Mouse (Mus musculus) brain, adult 2 months (tissue): Measurements from ENCODE around the gene Mcrip2.

Source experiments
- DNase-seq: peaks from one replicate; pipeline ENCODE4 v3.0.0; 2011; ENCODE audit warnings: low read depth, low spot score

Mcrip2 gene

DNA sequence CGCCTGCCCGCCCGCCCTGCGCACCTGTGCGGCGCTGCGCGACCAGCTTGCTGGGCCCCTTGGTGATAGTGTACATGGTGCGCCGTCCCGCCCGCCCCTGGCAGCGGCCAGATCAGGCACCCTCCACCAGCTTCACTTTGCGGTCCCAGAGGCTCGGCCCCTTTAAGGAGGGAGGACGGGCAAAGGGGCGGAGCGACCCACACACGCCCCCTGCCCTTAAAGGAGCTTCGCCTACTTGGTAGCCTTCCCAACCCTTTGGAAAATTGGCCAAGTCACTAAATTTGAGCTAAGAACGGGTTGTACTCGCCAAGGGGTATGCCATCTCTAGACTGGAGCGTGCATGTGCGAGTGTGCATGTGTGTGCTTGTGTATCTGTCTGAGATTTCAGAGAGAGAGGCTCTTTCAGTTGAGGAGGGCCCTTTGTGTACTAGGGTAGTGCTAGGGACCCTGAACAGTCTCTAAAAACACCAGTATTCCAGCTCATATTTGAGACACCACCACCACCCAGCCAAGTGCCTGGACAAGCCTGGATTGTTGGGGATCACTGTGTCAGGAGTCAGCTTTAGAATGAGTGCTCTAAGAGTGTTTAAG is at the start of gene Mcrip2:
Gene Mcrip2 (minus strand): TSS at position 164 of the 591 bp plus-strand sequence.
- DNase-seq, result peak; percentile 92

DNA sequence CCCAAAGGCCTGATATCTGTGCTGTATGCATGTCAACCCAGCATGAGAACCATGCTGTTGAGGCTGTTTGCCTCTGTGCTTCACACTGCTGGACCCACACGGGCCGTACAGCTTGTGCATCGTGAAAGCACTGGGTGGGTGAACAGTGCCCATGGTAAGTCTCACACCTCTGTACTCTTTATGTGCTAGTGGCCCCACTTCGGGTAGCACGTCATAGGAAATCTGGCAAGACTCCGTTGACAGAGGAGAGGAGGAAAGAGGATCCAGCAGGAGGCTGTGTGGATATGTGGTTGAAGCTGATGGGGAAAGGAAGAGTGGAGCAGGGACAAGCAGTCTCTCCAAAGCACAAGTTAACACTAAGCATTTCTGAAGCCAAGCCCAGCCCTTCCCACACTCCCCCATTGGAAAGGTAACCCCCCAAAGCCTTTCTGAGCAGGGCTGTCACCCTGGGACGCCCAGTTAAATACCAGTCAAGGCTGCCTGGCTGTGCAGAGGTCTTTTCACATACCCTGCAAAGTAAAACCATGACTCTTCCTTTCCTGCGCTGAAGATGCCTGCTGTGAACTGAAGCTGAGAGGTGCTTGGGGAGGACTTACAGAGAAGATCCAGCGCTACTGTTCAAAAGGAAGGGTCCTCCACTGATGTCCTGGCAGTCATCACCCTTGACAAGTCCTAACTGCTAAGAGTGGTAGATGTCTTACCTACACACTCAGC is 49.6 kb upstream of the Mcrip2 start:
- DNase-seq, result no peak

GRCm38 (mm10) chr17:25916931-25917647 is 48.5 kb upstream of the Mcrip2 start:
- DNase-seq, result no peak

- DNase-seq, result peak; percentile 59
Measured at GRCm38 (mm10) chr17:25914295-25914694, 45.7 kb upstream of the Mcrip2 start.

- peak; percentile 64 for DNase-seq
Measured at GRCm38 (mm10) chr17:25913877-25914275, 45.3 kb upstream of the Mcrip2 start.

- DNase-seq, result peak; percentile 95
Measured at GRCm38 (mm10) chr17:25913186-25913876, 44.8 kb upstream of the Mcrip2 start.

- peak; percentile 93 for DNase-seq
Measured at GRCm38 (mm10) chr17:25911816-25912215, 43.3 kb upstream of the Mcrip2 start.

- peak; percentile 65 for DNase-seq
Measured at GRCm38 (mm10) chr17:25907640-25908039, 39.1 kb upstream of the Mcrip2 start.

DNA sequence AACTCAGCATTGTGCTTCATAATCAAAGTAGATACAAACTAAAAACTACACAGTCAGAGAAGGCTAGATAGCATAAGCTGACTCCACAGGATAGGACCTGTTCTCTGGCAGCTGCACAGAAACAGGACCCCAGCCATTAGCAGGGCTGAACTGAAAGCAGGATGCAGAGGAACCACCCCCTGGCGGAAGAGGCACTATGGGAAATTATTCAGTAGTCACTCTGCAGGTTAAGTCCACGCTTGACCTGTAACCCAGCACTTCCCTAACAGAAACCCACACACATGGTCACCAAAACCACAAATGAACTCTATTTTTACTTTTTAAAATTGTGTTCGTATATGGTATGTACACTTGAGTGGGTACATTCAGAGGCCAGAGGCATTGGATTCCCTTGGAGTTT is 34.5 kb upstream of the Mcrip2 start:
- DNase-seq, result no peak

GRCm38 (mm10) chr17:25900193-25900592 is 31.6 kb upstream of the Mcrip2 start:
- DNase-seq, result no peak

GRCm38 (mm10) chr17:25895891-25896290 is 27.3 kb upstream of the Mcrip2 start:
- no peak for DNase-seq

GRCm38 (mm10) chr17:25895415-25895814 is 26.9 kb upstream of the Mcrip2 start:
- peak; percentile 51 for DNase-seq

- peak; percentile 91 for DNase-seq
Measured at GRCm38 (mm10) chr17:25893975-25894617, 25.5 kb upstream of the Mcrip2 start.

- DNase-seq, result peak; percentile 74
Measured at GRCm38 (mm10) chr17:25888837-25889236, 20.3 kb upstream of the Mcrip2 start.

GRCm38 (mm10) chr17:25887467-25887866 is 18.9 kb upstream of the Mcrip2 start:
- no peak for DNase-seq

DNA sequence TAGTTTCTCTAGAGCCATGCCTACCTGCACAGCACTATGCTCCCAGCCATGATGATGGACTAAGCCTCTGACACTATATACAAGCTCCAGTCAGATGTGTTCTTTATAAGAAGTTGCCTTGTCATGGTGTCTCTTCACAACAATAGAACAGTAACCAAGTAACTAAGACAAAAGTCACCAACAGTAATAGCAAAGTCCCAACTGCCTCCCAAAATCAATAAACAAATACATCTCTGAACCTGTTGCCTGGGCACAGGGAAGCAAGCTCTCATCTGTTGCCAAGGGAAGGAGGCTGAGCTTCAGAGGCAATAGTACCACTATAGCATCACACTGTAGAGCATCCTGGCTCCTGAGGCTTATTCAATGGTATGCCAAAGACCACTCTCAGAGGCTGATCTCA is 18.2 kb upstream of the Mcrip2 start:
- no peak for DNase-seq

DNA sequence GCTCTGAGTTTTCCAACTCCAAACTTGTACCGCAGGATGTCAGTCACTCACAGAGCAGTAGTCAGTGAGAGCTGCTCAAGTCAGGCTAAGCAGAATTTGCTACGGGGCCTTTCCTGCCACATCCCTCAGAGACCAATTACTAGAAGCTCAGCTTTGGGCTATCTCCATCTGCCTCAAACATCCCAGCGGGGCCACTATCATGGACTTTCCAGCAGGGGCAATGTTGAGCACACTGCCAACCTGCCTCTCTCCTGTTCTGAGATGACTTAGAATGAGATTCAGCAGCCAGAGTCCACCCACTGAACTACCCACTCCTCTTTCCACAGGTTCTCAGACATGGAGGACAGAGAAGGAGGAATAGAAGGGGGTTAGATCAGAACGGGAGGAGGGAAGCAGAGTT is 17.1 kb upstream of the Mcrip2 start:
- peak; percentile 72 for DNase-seq

GRCm38 (mm10) chr17:25883824-25884223 is 15.3 kb upstream of the Mcrip2 start:
- DNase-seq, result no peak

DNA sequence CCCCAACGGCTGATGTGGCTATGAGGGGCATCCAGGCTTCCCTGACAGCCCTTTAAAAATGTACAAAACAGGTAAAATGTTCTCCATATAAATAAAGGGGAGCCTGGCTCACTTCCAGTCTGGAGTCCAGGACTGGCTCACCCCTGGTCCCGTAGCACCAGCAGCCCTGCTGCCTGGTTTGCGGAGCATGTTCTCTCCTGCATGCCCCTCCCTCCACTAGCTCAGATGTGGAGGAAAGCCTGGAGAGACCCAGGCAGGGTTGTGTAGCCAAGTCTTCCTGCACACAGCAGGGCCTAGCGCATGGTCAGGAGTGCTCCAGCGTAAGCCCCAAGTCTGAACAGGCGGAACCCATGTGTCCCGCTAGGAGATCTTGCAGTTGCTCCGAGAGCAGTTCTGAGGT is 14.7 kb upstream of the Mcrip2 start:
- DNase-seq, result no peak

DNA sequence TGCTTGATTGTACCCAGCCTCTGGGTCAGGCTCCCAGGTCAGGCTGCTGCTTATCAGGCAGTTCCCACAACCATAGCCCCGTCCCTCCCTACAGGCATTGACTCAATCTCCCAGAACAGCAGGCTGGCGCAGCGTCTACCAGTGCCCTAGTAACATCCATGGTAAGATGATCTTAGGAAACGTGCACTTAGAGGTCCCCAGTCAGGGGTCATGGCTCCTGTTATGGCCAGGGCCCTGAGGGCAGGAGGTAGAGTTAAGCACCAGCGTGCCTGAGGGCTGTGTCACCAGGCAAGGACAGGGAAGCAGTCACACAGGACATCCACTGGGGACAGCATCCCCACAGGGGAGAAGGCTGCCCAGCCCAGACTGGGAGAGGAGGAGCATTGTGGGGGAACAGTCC is 13.7 kb upstream of the Mcrip2 start:
- DNase-seq, result no peak

- DNase-seq, result no peak
Measured at GRCm38 (mm10) chr17:25881691-25882090, 13.1 kb upstream of the Mcrip2 start.
